Mouse (Mus musculus): ENCODE data around the gene Sec31a. TPM values are rescaled to one million over a fixed set of nuclear protein-coding genes. Genes with fewer than 3 reads are reported as not detected.
A peak's percentile ranks its signal among the peaks of the same experiment; 100 is the strongest.

Sec31a gene
- polyA plus RNA-seq, 1 experiment from 2014 or later: 119 TPM

- 42% methylated on average over 6 of the region's 6 CpGs for WGBS
- DNase-seq (ENCODE audit: low spot score) (no peak), ATAC-seq (ENCODE audit: insufficient read depth, low FRiP score, low TSS enrichment) (no peak)
- no peak overlapping the region for H3K4me2 ChIP-seq (ENCODE audit: low read depth)
- no peaks in the 10 kb centered on the region for H3K9me3 ChIP-seq (ENCODE audit: control insufficient read depth, low read length)
- H3K27ac ChIP-seq (ENCODE audit: low read depth, low read length): no peak overlapping the region
- H3K27me3 ChIP-seq (ENCODE audit: control insufficient read depth, insufficient read depth, low read length): no peaks in the 10 kb centered on the region
- H3K9ac ChIP-seq (ENCODE audit: low read length): no peak overlapping the region
- H3K36me3 ChIP-seq (ENCODE audit: control insufficient read depth, insufficient read depth, low read length): no peaks in the 10 kb centered on the region
- peaks cover 5% of the 10 kb centered on the region; the same call in 1 of the 2 replicates for H3K4me1 ChIP-seq (ENCODE audit: control insufficient read depth, insufficient read depth, low read length)
- no peak overlapping the region for H3K4me3 ChIP-seq (ENCODE audit: low read depth, low read length)
Observed at GRCm38 (mm10) chr5:100334686-100335085, 81.3 kb downstream of the Sec31a start.

GRCm38 (mm10) chr5:100333607-100334380, 82.2 kb downstream of the Sec31a start:
- H3K4me2 ChIP-seq (ENCODE audit: low read depth): no peak overlapping the region
- H3K4me3 ChIP-seq (ENCODE audit: low read depth, low read length): no peak overlapping the region
- WGBS: 66% methylated on average over 14 of the region's 14 CpGs
- no peak for DNase-seq (ENCODE audit: low spot score)
- H3K4me1 ChIP-seq (ENCODE audit: control insufficient read depth, insufficient read depth, low read length): peaks cover 5% of the 10 kb centered on the region; the same call in 1 of the 2 replicates
- no peak for ATAC-seq (ENCODE audit: insufficient read depth, low FRiP score, low TSS enrichment)
- no peak overlapping the region for H3K9ac ChIP-seq (ENCODE audit: low read length)
- no peaks in the 10 kb centered on the region for H3K9me3 ChIP-seq (ENCODE audit: control insufficient read depth, low read length)
- H3K27ac ChIP-seq (ENCODE audit: low read depth, low read length): no peak overlapping the region
- no peaks in the 10 kb centered on the region for H3K36me3 ChIP-seq (ENCODE audit: control insufficient read depth, insufficient read depth, low read length)
- H3K27me3 ChIP-seq (ENCODE audit: control insufficient read depth, insufficient read depth, low read length): no peaks in the 10 kb centered on the region

GRCm38 (mm10) chr5:100332300-100333004, 83.6 kb downstream of the Sec31a start:
- Histone ChIP-seq H3K4me3 (ENCODE audit: low read depth, low read length) (no peak overlapping the region), H3K4me1 (ENCODE audit: control insufficient read depth, insufficient read depth, low read length) (peaks cover 5% of the 10 kb centered on the region; the same call in 1 of the 2 replicates), H3K36me3 (ENCODE audit: control insufficient read depth, insufficient read depth, low read length) (no peaks in the 10 kb centered on the region), H3K9ac (ENCODE audit: low read length) (no peak overlapping the region), H3K27ac (ENCODE audit: low read depth, low read length) (no peak overlapping the region), H3K27me3 (ENCODE audit: control insufficient read depth, insufficient read depth, low read length) (no peaks in the 10 kb centered on the region), H3K4me2 (ENCODE audit: low read depth) (no peak overlapping the region), H3K9me3 (ENCODE audit: control insufficient read depth, low read length) (no peaks in the 10 kb centered on the region)
- peak; percentile 65 for DNase-seq (ENCODE audit: low spot score)
- WGBS: 53% methylated on average over 8 of the region's 8 CpGs
- peak; percentile 56 for ATAC-seq (ENCODE audit: insufficient read depth, low FRiP score, low TSS enrichment)

GRCm38 (mm10) chr5:100331636-100332035, 84.4 kb downstream of the Sec31a start:
- 81% methylated on average over 8 of the region's 8 CpGs for WGBS
- Histone ChIP-seq H3K4me2 (ENCODE audit: low read depth) (no peak overlapping the region), H3K27ac (ENCODE audit: low read depth, low read length) (no peak overlapping the region), H3K9me3 (ENCODE audit: control insufficient read depth, low read length) (no peaks in the 10 kb centered on the region), H3K9ac (ENCODE audit: low read length) (no peak overlapping the region), H3K27me3 (ENCODE audit: control insufficient read depth, insufficient read depth, low read length) (no peaks in the 10 kb centered on the region), H3K4me1 (ENCODE audit: control insufficient read depth, insufficient read depth, low read length) (peaks cover 5% of the 10 kb centered on the region; the same call in 1 of the 2 replicates), H3K4me3 (ENCODE audit: low read depth, low read length) (no peak overlapping the region), H3K36me3 (ENCODE audit: control insufficient read depth, insufficient read depth, low read length) (no peaks in the 10 kb centered on the region)
- DNase-seq (ENCODE audit: low spot score) (no peak), ATAC-seq (ENCODE audit: insufficient read depth, low FRiP score, low TSS enrichment) (no peak)

- Histone ChIP-seq H3K4me2 (ENCODE audit: low read depth) (no peak overlapping the region), H3K9me3 (ENCODE audit: control insufficient read depth, low read length) (no peaks in the 10 kb centered on the region), H3K9ac (ENCODE audit: low read length) (no peak overlapping the region), H3K27ac (ENCODE audit: low read depth, low read length) (no peak overlapping the region), H3K36me3 (ENCODE audit: control insufficient read depth, insufficient read depth, low read length) (no peaks in the 10 kb centered on the region), H3K4me3 (ENCODE audit: low read depth, low read length) (no peak overlapping the region), H3K27me3 (ENCODE audit: control insufficient read depth, insufficient read depth, low read length) (no peaks in the 10 kb centered on the region), H3K4me1 (ENCODE audit: control insufficient read depth, insufficient read depth, low read length) (no peaks in the 10 kb centered on the region)
- peak; percentile 68; the same call in 1 of the 2 replicates for ATAC-seq (ENCODE audit: insufficient read depth, low FRiP score, low TSS enrichment)
- WGBS: 3% methylated on average over 11 of the region's 11 CpGs
- DNase-seq (ENCODE audit: low spot score): peak; percentile 83
Observed at GRCm38 (mm10) chr5:100322081-100322480, 94.0 kb downstream of the Sec31a start.

- Histone ChIP-seq H3K4me3 (ENCODE audit: low read depth, low read length) (no peak overlapping the region), H3K4me1 (ENCODE audit: control insufficient read depth, insufficient read depth, low read length) (no peaks in the 10 kb centered on the region), H3K9me3 (ENCODE audit: control insufficient read depth, low read length) (no peaks in the 10 kb centered on the region), H3K36me3 (ENCODE audit: control insufficient read depth, insufficient read depth, low read length) (no peaks in the 10 kb centered on the region), H3K9ac (ENCODE audit: low read length) (no peak overlapping the region), H3K27me3 (ENCODE audit: control insufficient read depth, insufficient read depth, low read length) (no peaks in the 10 kb centered on the region), H3K4me2 (ENCODE audit: low read depth) (no peak overlapping the region), H3K27ac (ENCODE audit: low read depth, low read length) (no peak overlapping the region)
- DNase-seq (ENCODE audit: low spot score) (no peak), ATAC-seq (ENCODE audit: insufficient read depth, low FRiP score, low TSS enrichment) (no peak)
- 70% methylated on average over 7 of the region's 7 CpGs for WGBS
Observed at GRCm38 (mm10) chr5:100317842-100318241, 98.2 kb downstream of the Sec31a start.

- Histone ChIP-seq H3K4me3 (ENCODE audit: low read depth, low read length) (no peak overlapping the region), H3K27me3 (ENCODE audit: control insufficient read depth, insufficient read depth, low read length) (no peaks in the 10 kb centered on the region), H3K36me3 (ENCODE audit: control insufficient read depth, insufficient read depth, low read length) (no peaks in the 10 kb centered on the region), H3K4me2 (ENCODE audit: low read depth) (no peak overlapping the region), H3K9me3 (ENCODE audit: control insufficient read depth, low read length) (no peaks in the 10 kb centered on the region), H3K27ac (ENCODE audit: low read depth, low read length) (no peak overlapping the region), H3K4me1 (ENCODE audit: control insufficient read depth, insufficient read depth, low read length) (no peaks in the 10 kb centered on the region), H3K9ac (ENCODE audit: low read length) (no peak overlapping the region)
- ATAC-seq (ENCODE audit: insufficient read depth, low FRiP score, low TSS enrichment): no peak
- WGBS: 80% methylated on average over 18 of the region's 18 CpGs
- no peak for DNase-seq (ENCODE audit: low spot score)
Observed at GRCm38 (mm10) chr5:100317010-100317409, 99.0 kb downstream of the Sec31a start.

- Histone ChIP-seq H3K9me3 (ENCODE audit: control insufficient read depth, low read length) (no peaks in the 10 kb centered on the region), H3K27ac (ENCODE audit: low read depth, low read length) (no peak overlapping the region), H3K27me3 (ENCODE audit: control insufficient read depth, insufficient read depth, low read length) (no peaks in the 10 kb centered on the region), H3K9ac (ENCODE audit: low read length) (no peak overlapping the region), H3K4me3 (ENCODE audit: low read depth, low read length) (no peak overlapping the region), H3K4me1 (ENCODE audit: control insufficient read depth, insufficient read depth, low read length) (no peaks in the 10 kb centered on the region), H3K4me2 (ENCODE audit: low read depth) (no peak overlapping the region), H3K36me3 (ENCODE audit: control insufficient read depth, insufficient read depth, low read length) (no peaks in the 10 kb centered on the region)
- DNase-seq (ENCODE audit: low spot score) (no peak), ATAC-seq (ENCODE audit: insufficient read depth, low FRiP score, low TSS enrichment) (no peak)
- 61% methylated on average over 3 of the region's 3 CpGs for WGBS
Observed at GRCm38 (mm10) chr5:100315646-100316045, 100.4 kb downstream of the Sec31a start.

- no peak overlapping the region for H3K9ac ChIP-seq (ENCODE audit: low read length)
- no peak overlapping the region for H3K27ac ChIP-seq (ENCODE audit: low read depth, low read length)
- ATAC-seq (ENCODE audit: insufficient read depth, low FRiP score, low TSS enrichment): no peak
- whole genome bisulfite sequencing: 89% methylated on average over 5 of the region's 5 CpGs
- H3K36me3 ChIP-seq (ENCODE audit: control insufficient read depth, insufficient read depth, low read length): no peaks in the 10 kb centered on the region
- H3K4me1 ChIP-seq (ENCODE audit: control insufficient read depth, insufficient read depth, low read length): no peaks in the 10 kb centered on the region
- DNase-seq (ENCODE audit: low spot score): no peak
- no peaks in the 10 kb centered on the region for H3K27me3 ChIP-seq (ENCODE audit: control insufficient read depth, insufficient read depth, low read length)
- no peak overlapping the region for H3K4me3 ChIP-seq (ENCODE audit: low read depth, low read length)
- H3K4me2 ChIP-seq (ENCODE audit: low read depth): no peak overlapping the region
- H3K9me3 ChIP-seq (ENCODE audit: control insufficient read depth, low read length): no peaks in the 10 kb centered on the region
Observed at GRCm38 (mm10) chr5:100312391-100312790, 103.6 kb downstream of the Sec31a start.

Data from neural tube, embryonic 11.5 days (tissue).